Mouse (Mus musculus) cerebellum, adult 11 months (tissue): Measurements from ENCODE around the gene Surf2.
"Not testable (repeated sequence)": the region's sequence is repeated elsewhere in the genome, so short reads cannot be mapped to it uniquely, and the experiment has no call there.

Source experiments
- DNase-seq: peaks from one replicate; pipeline ENCODE4 v3.0.0; 2022

Gene Surf2

GRCm38 (mm10) chr2:26915927-26916728 is at the start of gene Surf2, which contains the start of gene Surf1:
Gene Surf2 (plus strand): TSS chr2:26916367.
Gene Surf1 (minus strand): TSS chr2:26916530.
- DNase-seq, result peak; percentile 70

- DNase-seq, result no peak
These were observed 45.5 kb upstream of the Surf2 start for GRCm38 (mm10) chr2:26870666-26871065.

- no peak for DNase-seq
These were observed 37.6 kb upstream of the Surf2 start for GRCm38 (mm10) chr2:26878571-26878970.

- not testable (repeated sequence) for DNase-seq
These were observed 30.6 kb upstream of the Surf2 start for GRCm38 (mm10) chr2:26885541-26885940.

GRCm38 (mm10) chr2:26886170-26886569 is 30.0 kb upstream of the Surf2 start:
- not testable (repeated sequence) for DNase-seq

GRCm38 (mm10) chr2:26895898-26896297 is 20.3 kb upstream of the Surf2 start:
- no peak for DNase-seq

- DNase-seq, result no peak
These were observed 15.4 kb upstream of the Surf2 start for GRCm38 (mm10) chr2:26900731-26901130.

- DNase-seq, result no peak
These were observed 14.2 kb upstream of the Surf2 start for GRCm38 (mm10) chr2:26901834-26902400.

- DNase-seq, result peak; percentile 91
These were observed 13.5 kb upstream of the Surf2 start, which contains the start of gene Surf6 for GRCm38 (mm10) chr2:26902467-26903220. Gene Surf6 (minus strand): TSS chr2:26902879.

- no peak for DNase-seq
These were observed 12.9 kb upstream of the Surf2 start for GRCm38 (mm10) chr2:26903311-26903710.

GRCm38 (mm10) chr2:26905936-26906335 is 10.2 kb upstream of the Surf2 start:
- DNase-seq, result no peak

- no peak for DNase-seq
These were observed 9.7 kb upstream of the Surf2 start for GRCm38 (mm10) chr2:26906431-26906830.

GRCm38 (mm10) chr2:26907109-26907508 is 9.1 kb upstream of the Surf2 start:
- DNase-seq, result no peak

- DNase-seq, result no peak
These were observed 7.3 kb upstream of the Surf2 start for GRCm38 (mm10) chr2:26908710-26909386.

- DNase-seq, result no peak
These were observed 6.8 kb upstream of the Surf2 start for GRCm38 (mm10) chr2:26909387-26909784.

- DNase-seq, result peak; percentile 100
These were observed 5.8 kb upstream of the Surf2 start, which contains the start of the genes Med22 and Rpl7a for GRCm38 (mm10) chr2:26910124-26910993. Gene Med22 (minus strand): TSS chr2:26910677. Gene Rpl7a (plus strand): TSS chr2:26910764.

- DNase-seq, result peak; percentile 54
These were observed 5.0 kb upstream of the Surf2 start for GRCm38 (mm10) chr2:26910994-26911765.

GRCm38 (mm10) chr2:26912253-26912770 is 3.9 kb upstream of the Surf2 start:
- DNase-seq, result no peak

- DNase-seq, result no peak
These were observed 2.6 kb upstream of the Surf2 start for GRCm38 (mm10) chr2:26913416-26914147.
